Mouse (Mus musculus) intestine, embryonic 16.5 days (tissue): ENCODE measurements around the gene Apopt1. TPM values are rescaled to one million over a fixed set of nuclear protein-coding genes. Genes with fewer than 3 reads are reported as not detected.
A peak's percentile ranks its signal among the peaks of the same experiment; 100 is the strongest.

Source experiments
- ATAC-seq: fragments of 200-750 bp; cut with Nextera tagmentation; 2 replicates; pipeline ENCODE4 v1.8.0; 2017; ENCODE audit warnings: moderate TSS enrichment, moderate library complexity
- H3K27ac ChIP-seq: fragments of 300-500 bp; sonication (generic); 2 replicates; pipeline ENCODE4 v1.5.1; 2014; ENCODE audit warnings: mild to moderate bottlenecking, low read length
- H3K27me3 ChIP-seq: fragments of 300-500 bp; sonication (generic); replicated peaks from 2 replicates; pipeline ENCODE4 v1.6.1; 2014; ENCODE audit warnings: low read length, control low read depth, mixed read lengths; ENCODE audit not compliant: control insufficient read depth, insufficient read depth
- H3K36me3 ChIP-seq: fragments of 300-500 bp; sonication (generic); 2 replicates; pipeline ENCODE4 v1.6.1; 2014; ENCODE audit warnings: low read length, control low read depth; ENCODE audit not compliant: control insufficient read depth, insufficient read depth
- H3K4me1 ChIP-seq: fragments of 300-500 bp; sonication (generic); 2 replicates; pipeline ENCODE4 v1.6.1; 2014; ENCODE audit warnings: low read length, control low read depth, mixed read lengths; ENCODE audit not compliant: control insufficient read depth, insufficient read depth
- H3K4me2 ChIP-seq: fragments of 300-500 bp; sonication (generic); 2 replicates; pipeline ENCODE4 v1.6.1; 2014; ENCODE audit warnings: low read depth, low read length, control low read depth
- H3K4me3 ChIP-seq: fragments of 300-500 bp; sonication (generic); 2 replicates; pipeline ENCODE4 v1.5.1; 2014; ENCODE audit warnings: mild to moderate bottlenecking, low read length
- H3K9ac ChIP-seq: fragments of 300-500 bp; sonication (generic); 2 replicates; pipeline ENCODE4 v1.6.1; 2014; ENCODE audit warnings: low read depth, low read length
- H3K9me3 ChIP-seq: fragments of 300-500 bp; sonication (generic); 2 replicates; pipeline ENCODE4 v1.6.1; 2016; ENCODE audit warnings: low read length, control low read depth; ENCODE audit not compliant: control insufficient read depth
- WGBS: fragments of 180-500 bp; shearing (Covaris S2); extraction: QIAGEN DNeasy Blood & Tissue Kit; methylation state at CpG from one replicate; pipeline ENCODE4 v1.1.7; 2014; 5-methylcytosine and 5-hydroxymethylcytosine counted together
- polyA plus RNA-seq: library from polyadenylated mRNA; unstranded; fragments of >200 nt; fragmentation: Nextera tagmentation; extraction: Ambion mirVana; gene quantifications from 2 replicates; pipeline ENCODE4 v1.2.1, GENCODE M21; 2015

The Apopt1 gene
- polyA plus RNA-seq = 56.2 and 58.2 TPM in 2 replicates

DNA sequence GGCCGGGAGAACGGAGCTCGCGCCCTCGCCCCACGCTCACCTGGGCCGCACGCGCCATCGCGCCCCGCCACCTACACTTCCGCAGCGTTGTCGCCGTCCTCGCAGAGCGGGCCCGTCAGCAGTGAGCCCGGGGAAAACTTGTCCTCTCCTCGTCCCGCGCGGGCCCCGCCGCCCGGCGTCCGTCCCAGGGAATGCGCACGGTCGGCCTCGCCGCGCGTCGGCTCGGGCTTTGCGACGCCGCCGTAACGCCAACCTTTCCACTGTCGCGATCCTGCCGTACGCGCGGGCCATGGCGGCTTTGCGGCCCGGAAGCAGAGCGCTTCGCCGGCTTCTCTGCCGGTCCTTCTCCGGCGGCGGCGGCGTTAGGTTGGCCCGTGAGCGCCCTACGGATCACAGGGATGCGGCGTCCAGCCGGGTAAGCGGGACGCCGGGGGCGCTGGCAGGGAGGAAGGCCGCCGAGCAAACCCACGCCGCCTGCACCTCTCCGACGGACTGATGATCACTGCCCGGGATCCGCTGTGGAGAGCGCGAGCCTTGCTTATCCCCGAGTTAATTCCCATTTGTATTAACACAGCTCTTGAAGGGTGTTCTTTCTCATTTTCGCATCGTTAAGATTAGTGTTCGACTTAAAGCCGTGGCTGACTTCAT is at the start of gene Apopt1, which contains the start of gene Bag5:
TSS of gene Apopt1 (plus strand) at position 258 of the 648 bp plus-strand sequence.
TSS of gene Bag5 (minus strand) at position 254 of the 648 bp plus-strand sequence.
- peaks cover 19% of the 10 kb centered on the region for H3K4me1 ChIP-seq
- peak within 1 kb of the TSS; percentile 74 for H3K4me2 ChIP-seq
- H3K27me3 ChIP-seq = no peaks in the 10 kb centered on the region
- H3K36me3 ChIP-seq = peaks cover 10% of the 10 kb centered on the region
- WGBS = under 1% methylated on average over 86 of the region's 86 CpGs
- peak; percentile 96 for ATAC-seq
- no peaks in the 10 kb centered on the region for H3K9me3 ChIP-seq
- H3K9ac ChIP-seq = peak within 1 kb of the TSS; percentile 98
- peak within 1 kb of the TSS; percentile 99 for H3K4me3 ChIP-seq
- peak within 1 kb of the TSS; percentile 80 for H3K27ac ChIP-seq

DNA sequence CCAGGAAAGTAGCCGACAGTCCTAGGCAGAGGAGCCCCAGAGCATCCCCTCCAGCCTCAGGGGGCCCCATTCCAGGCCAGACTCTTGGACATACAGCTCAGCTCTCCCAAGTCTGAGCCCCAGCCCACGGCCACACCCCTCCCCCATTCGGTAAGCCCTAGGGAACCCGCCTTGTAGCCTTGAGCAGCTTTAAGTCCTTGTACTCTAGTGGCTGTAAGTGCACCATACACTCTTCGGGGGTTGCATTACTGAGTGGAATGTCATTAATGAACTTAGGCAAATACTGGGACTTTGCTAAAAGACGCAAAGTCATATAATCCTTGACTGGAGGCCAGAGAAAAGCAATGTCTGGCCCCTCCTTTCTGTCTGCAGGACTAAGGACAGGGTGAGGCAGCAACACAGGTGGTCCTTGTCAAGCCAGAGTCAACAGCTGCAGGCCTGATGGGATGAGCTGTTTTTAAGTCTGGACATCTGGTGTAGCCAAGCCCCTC is 48.9 kb upstream of the Apopt1 start:
- H3K9ac ChIP-seq = peak overlapping the region; percentile 39; the same call in 1 of the 2 replicates
- H3K9me3 ChIP-seq = no peaks in the 10 kb centered on the region
- WGBS = 23% methylated on average over 6 of the region's 6 CpGs
- H3K4me3 ChIP-seq = no peak overlapping the region
- no peaks in the 10 kb centered on the region for H3K36me3 ChIP-seq
- no peaks in the 10 kb centered on the region for H3K27me3 ChIP-seq
- H3K4me2 ChIP-seq = no peak overlapping the region
- H3K4me1 ChIP-seq = peaks cover 25% of the 10 kb centered on the region
- peak; percentile 57 for ATAC-seq
- H3K27ac ChIP-seq = peak overlapping the region; percentile 53

DNA sequence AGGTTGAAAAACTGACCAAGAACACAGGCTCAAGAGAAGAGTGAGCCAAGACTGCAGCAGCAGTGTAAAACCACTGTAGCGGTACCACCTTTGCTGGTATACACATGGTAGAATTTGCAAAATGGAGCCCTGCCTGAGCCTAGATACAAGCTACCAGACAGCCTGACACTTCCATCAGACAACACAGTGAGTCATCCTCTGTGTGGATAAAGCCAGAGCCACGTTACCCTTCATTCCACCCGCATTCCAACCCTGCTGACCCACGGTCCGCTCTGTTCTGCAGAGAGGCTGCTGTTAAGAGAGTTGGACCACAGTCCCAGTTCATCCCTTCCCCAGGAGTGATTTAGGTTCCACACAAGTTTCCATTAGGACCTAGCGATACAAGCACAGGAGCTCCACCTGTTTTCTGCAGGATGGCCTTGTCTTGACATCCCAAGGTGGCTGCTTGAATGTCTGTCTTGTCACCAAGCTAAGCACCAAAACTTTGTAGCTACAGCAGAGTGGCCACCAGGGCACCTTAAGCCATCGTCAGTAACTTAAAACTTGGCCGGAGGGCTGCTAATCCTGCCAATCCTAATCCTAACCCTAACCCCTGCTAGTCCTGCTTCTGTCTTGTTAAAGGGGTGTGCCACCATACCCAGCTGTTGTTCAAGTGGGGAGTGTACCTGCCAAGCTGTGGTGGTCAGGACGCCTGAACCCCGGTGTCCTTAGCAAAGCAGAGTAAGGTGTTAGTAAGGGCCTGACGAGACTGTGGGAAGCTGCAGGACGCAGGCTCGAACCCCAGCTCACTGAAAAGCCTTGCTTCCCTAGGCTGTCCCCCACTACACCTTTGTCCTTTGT is 47.8 kb upstream of the Apopt1 start:
- no peak overlapping the region for H3K27ac ChIP-seq
- H3K4me2 ChIP-seq = no peak overlapping the region
- no peak for ATAC-seq
- H3K36me3 ChIP-seq = no peaks in the 10 kb centered on the region
- WGBS = 79% methylated on average over 13 of the region's 13 CpGs
- no peak overlapping the region for H3K9ac ChIP-seq
- no peaks in the 10 kb centered on the region for H3K27me3 ChIP-seq
- no peaks in the 10 kb centered on the region for H3K9me3 ChIP-seq
- H3K4me1 ChIP-seq = peaks cover 34% of the 10 kb centered on the region
- H3K4me3 ChIP-seq = no peak overlapping the region

DNA sequence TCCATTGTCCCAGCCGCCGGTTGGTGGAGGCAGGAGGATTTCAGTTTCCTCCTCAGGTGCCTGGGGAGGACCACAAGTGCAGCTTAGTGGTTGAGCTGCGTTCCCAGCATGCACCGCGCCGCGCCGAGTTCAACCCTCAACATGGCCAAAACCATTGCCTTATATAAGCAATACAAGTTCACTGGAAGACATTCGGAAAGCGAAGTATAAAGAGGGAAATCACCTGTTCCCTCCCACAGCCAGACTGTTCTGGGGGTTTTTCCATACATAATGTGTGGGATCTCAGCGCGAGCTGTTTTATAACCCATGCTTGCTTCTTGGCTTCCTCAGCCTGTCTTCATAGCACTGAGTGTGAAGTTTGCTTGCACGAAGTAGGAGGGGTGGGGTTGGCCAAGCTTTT is 46.7 kb upstream of the Apopt1 start:
- ATAC-seq = no peak
- no peaks in the 10 kb centered on the region for H3K27me3 ChIP-seq
- H3K4me2 ChIP-seq = no peak overlapping the region
- H3K9ac ChIP-seq = no peak overlapping the region
- WGBS = 67% methylated on average over 13 of the region's 13 CpGs
- no peak overlapping the region for H3K4me3 ChIP-seq
- H3K27ac ChIP-seq = no peak overlapping the region
- H3K36me3 ChIP-seq = no peaks in the 10 kb centered on the region
- H3K4me1 ChIP-seq = peaks cover 41% of the 10 kb centered on the region
- no peaks in the 10 kb centered on the region for H3K9me3 ChIP-seq

DNA sequence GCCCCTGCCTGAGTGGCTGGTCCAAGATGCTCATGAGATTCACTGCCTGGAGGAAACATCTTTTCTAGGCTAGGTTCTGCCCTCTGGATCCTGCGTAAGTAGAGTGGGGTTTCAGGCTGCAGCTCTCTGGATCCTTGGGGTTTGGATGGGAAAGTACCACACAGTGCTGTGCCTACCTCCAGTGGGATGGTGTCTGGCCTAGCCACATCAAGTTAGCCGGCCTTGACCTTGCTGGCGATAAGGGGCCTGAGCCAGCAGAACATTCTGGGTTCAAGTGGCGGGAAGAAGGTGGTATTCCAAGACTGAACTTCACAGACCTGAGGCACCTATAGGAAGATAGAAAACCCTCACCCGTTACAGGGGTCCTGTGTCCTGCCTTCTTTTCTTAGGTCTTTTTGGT is 45.6 kb upstream of the Apopt1 start:
- ATAC-seq = no peak
- Histone ChIP-seq H3K9me3 (no peaks in the 10 kb centered on the region), H3K4me1 (peaks cover 42% of the 10 kb centered on the region), H3K9ac (no peak overlapping the region), H3K4me2 (no peak overlapping the region), H3K4me3 (no peak overlapping the region), H3K36me3 (no peaks in the 10 kb centered on the region), H3K27me3 (no peaks in the 10 kb centered on the region), H3K27ac (no peak overlapping the region)
- WGBS = 95% methylated on average over 5 of the region's 5 CpGs

DNA sequence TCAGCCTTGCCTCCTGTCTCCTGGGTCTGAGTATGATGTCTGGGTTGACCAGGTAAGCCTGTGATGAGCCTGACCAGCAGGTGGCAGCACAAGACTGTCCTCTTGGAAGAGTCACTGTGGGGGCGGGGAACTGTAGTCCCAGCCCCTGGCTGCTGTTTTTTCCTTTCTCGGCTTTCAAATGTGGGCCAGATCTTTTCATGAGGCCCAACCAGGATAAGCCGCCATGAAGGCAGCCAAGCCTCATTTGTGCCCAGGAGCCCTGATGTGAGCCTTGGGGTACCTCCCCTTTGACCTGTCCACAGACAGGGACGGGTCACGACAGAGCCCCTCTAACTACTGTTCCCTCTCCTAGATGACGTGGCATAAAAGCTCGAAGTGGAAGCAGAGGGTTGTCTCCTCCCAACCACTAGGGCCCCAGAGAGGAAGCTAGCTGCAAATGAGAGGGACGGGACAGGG is 44.6 kb upstream of the Apopt1 start:
- WGBS = 7% methylated on average over 8 of the region's 8 CpGs
- H3K4me3 ChIP-seq = peak overlapping the region; percentile 23; the same call in 1 of the 2 replicates

DNA sequence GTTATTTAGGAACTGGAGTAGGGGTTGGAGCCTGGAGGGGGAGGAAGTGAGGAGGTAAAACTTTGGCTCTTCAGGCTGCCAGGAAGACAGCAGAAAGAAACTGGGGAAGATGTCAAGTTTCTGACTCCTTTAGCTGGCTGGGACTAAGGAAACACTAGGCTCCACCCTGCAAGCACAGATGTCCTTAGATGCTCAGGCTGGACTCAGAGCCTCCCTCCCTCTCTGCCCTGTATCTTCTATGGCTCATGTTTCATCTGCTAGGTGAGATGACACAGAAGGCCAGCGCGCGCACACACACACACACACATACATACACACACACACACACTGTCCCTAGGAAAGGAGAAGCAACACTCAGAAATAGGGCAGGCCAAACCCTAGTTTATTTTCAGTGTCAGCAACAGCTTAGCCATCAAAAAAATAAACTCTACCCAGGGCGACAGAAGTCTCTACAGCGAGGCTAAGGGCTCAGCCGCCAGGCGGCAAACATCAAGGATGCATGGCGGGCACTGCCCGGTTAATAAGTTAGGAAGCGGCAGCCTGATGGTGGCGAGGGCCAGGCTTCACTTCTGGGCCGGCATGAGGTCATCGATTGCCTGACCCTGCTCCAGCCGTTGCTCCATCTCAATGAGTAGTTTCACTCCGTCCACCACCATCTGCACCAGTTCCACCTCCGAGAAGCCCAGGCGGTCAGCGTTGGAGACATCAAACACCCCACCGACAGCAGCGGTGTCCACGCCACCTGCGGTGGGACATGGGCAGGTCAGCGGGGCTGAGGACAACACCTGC is 43.9 kb upstream of the Apopt1 start:
- WGBS = 48% methylated on average over 23 of the region's 23 CpGs
- Histone ChIP-seq H3K4me3 (peak overlapping the region; percentile 62; the same call in 1 of the 2 replicates), H3K9me3 (no peaks in the 10 kb centered on the region), H3K9ac (peak overlapping the region; percentile 55), H3K4me2 (peak overlapping the region; percentile 88), H3K4me1 (peaks cover 39% of the 10 kb centered on the region), H3K27me3 (no peaks in the 10 kb centered on the region), H3K27ac (peak overlapping the region; percentile 88), H3K36me3 (no peaks in the 10 kb centered on the region)
- ATAC-seq = peak; percentile 8; the same call in 1 of the 2 replicates

More for the DNA sequence above, 44.6 kb upstream of the Apopt1 start:
- H3K9ac ChIP-seq = peak overlapping the region; percentile 55
- H3K27ac ChIP-seq = peak overlapping the region; percentile 88
- ATAC-seq = peak; percentile 61
- peaks cover 43% of the 10 kb centered on the region for H3K4me1 ChIP-seq
- no peaks in the 10 kb centered on the region for H3K27me3 ChIP-seq
- peak overlapping the region; percentile 88 for H3K4me2 ChIP-seq
- no peaks in the 10 kb centered on the region for H3K36me3 ChIP-seq
- no peaks in the 10 kb centered on the region for H3K9me3 ChIP-seq

DNA sequence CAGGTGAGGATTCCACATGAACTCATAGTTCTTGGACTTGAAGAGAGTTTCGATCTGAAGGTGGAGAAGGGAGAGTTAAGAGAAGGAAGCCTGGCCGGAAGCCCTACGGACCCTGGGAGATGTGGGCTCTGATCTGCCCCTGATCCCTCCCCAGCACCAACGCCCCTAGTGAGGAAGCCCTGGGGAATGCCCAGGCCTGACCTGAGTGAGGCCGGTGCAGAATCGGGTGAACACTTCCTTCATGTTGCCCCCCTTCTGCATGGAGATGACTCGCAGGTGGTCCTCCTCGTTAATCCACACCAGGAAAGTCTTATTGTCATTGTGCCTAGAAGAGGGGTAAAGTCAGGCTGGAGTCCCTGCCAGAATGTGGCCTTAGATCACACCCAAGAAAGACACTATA is 43.1 kb upstream of the Apopt1 start:
- Histone ChIP-seq H3K4me3 (peak overlapping the region; percentile 62), H3K36me3 (no peaks in the 10 kb centered on the region), H3K4me1 (peaks cover 37% of the 10 kb centered on the region), H3K27ac (peak overlapping the region; percentile 53; the same call in 1 of the 2 replicates), H3K4me2 (peak overlapping the region; percentile 88), H3K9ac (peak overlapping the region; percentile 78), H3K27me3 (no peaks in the 10 kb centered on the region), H3K9me3 (no peaks in the 10 kb centered on the region)
- WGBS = 58% methylated on average over 8 of the region's 8 CpGs
- ATAC-seq = no peak
